Mouse (Mus musculus): ENCODE results near the gene Dock9.
"Not testable (repeated sequence)": the region's sequence is repeated elsewhere in the genome, so short reads cannot be mapped to it uniquely, and the experiment has no call there.

GRCm38 (mm10) chr14:121689649-121690048 is 108.0 kb downstream of the Dock9 start:
- TF ChIP-seq CTCF, EP300 (IDR thresholded peaks at IDR 0.05; ENCODE audit: low read depth): not testable (repeated sequence)

All from heart, postnatal 0 days (tissue).